Mouse (Mus musculus): ENCODE measurements around the gene Rhno1. TPM values are rescaled to one million over a fixed set of nuclear protein-coding genes. Genes with fewer than 3 reads are reported as not detected.

The Rhno1 gene
- total and polyA plus RNA-seq, 3 experiments = 46.8 to 137 (median 88.1) TPM

GRCm38 (mm10) chr6:128346782-128347181 is 15.9 kb downstream of the Rhno1 start:
- no peak for DNase-seq (ENCODE audit: low read depth, low spot score)
- Histone ChIP-seq H3K4me1 (ENCODE audit: control insufficient read depth in 1 of 2, insufficient read depth in 2 of 2, low read length in 2 of 2) (peaks cover 2 to 15% of the 10 kb centered on the region in 2 experiments; a peak in 2 of 4 replicates), H3K79me2 (ENCODE audit: control insufficient read depth, insufficient read depth, low read length, poor library complexity) (no peaks in the 10 kb centered on the region), H3K9ac (ENCODE audit: control insufficient read depth, low read depth, low read length, poor library complexity, severe bottlenecking) (no peak overlapping the region), H3K27ac (ENCODE audit: control insufficient read depth, low read depth, low read length) (no peak overlapping the region), H3K4me3 (ENCODE audit: control insufficient read depth in 1 of 2, insufficient read depth in 1 of 2, low read depth in 2 of 2, low read length in 2 of 2) (no peak overlapping the region), H3K27me3 (ENCODE audit: control insufficient read depth in 1 of 2, insufficient read depth in 2 of 2, low read length in 2 of 2) (no peaks in the 10 kb centered on the region), H3K36me3 (ENCODE audit: control insufficient read depth in 1 of 2, insufficient read depth in 2 of 2, low read length in 2 of 2) (peaks cover 0 to 13% of the 10 kb centered on the region in 2 experiments; a peak in 2 of 4 replicates), H3K9me3 (replicated peaks; ENCODE audit: insufficient read depth, low read length) (no peaks in the 10 kb centered on the region)
- TF ChIP-seq KAT2A (conservative IDR thresholded peaks at IDR 0.05; ENCODE audit: low read depth, low read length) (no peak), RCOR1 (IDR thresholded peaks at IDR 0.05; ENCODE audit: low read depth, low read length) (no peak), NELFE (IDR thresholded peaks at IDR 0.05; ENCODE audit: low read depth, low read length) (no peak), ETS1 (IDR thresholded peaks at IDR 0.05; ENCODE audit: low read depth, low read length) (no peak), SMC3 (IDR thresholded peaks at IDR 0.05; ENCODE audit: low read depth, low read length) (no peak), GABPA (IDR thresholded peaks at IDR 0.05; ENCODE audit: low read depth, low read length) (no peak), MEF2A (IDR thresholded peaks at IDR 0.05; ENCODE audit: extremely low read depth, insufficient replicate concordance, low read depth, low read length, poor library complexity, severe bottlenecking) (no peak), TAL1 (IDR thresholded peaks at IDR 0.05; ENCODE audit: low read length) (no peak), TCF12 (IDR thresholded peaks at IDR 0.05; ENCODE audit: low read depth, low read length) (no peak), TBP (IDR thresholded peaks at IDR 0.05; ENCODE audit: low read depth, low read length) (no peak), ZMIZ1 (IDR thresholded peaks at IDR 0.05; ENCODE audit: low read depth, low read length) (no peak), CHD2 (IDR thresholded peaks at IDR 0.05; ENCODE audit: low read length) (no peak), MAX (IDR thresholded peaks at IDR 0.05; ENCODE audit: low read length) (no peak), GATA1 (IDR thresholded peaks at IDR 0.05; ENCODE audit: low read depth, low read length) (no peak), UBTF (IDR thresholded peaks at IDR 0.05; ENCODE audit: borderline replicate concordance, insufficient read depth, low read depth, low read length) (no peak), E2F4 (IDR thresholded peaks at IDR 0.05; ENCODE audit: borderline replicate concordance, low read depth, low read length) (no peak), MXI1 (IDR thresholded peaks at IDR 0.05; ENCODE audit: low read depth, low read length) (no peak), ELF1 (IDR thresholded peaks at IDR 0.05; ENCODE audit: low read depth, low read length) (no peak)

GRCm38 (mm10) chr6:128345623-128346022 is 17.1 kb downstream of the Rhno1 start:
- H3K9ac ChIP-seq (ENCODE audit: control insufficient read depth, low read depth, low read length, poor library complexity, severe bottlenecking) = peak overlapping the region; percentile 11
- peaks cover 0 to 13% of the 10 kb centered on the region in 2 experiments; a peak in 2 of 4 replicates for H3K36me3 ChIP-seq (ENCODE audit: control insufficient read depth in 1 of 2, insufficient read depth in 2 of 2, low read length in 2 of 2)
- H3K79me2 ChIP-seq (ENCODE audit: control insufficient read depth, insufficient read depth, low read length, poor library complexity) = no peaks in the 10 kb centered on the region
- peak overlapping the region; percentile 36 for H3K27ac ChIP-seq (ENCODE audit: control insufficient read depth, low read depth, low read length)
- peak overlapping the region in 1 of 2 experiments; percentile 19; a peak in 2 of 4 replicates for H3K4me3 ChIP-seq (ENCODE audit: control insufficient read depth in 1 of 2, insufficient read depth in 1 of 2, low read depth in 2 of 2, low read length in 2 of 2)
- peak; percentile 82 for DNase-seq (ENCODE audit: low read depth, low spot score)
- H3K27me3 ChIP-seq (ENCODE audit: control insufficient read depth in 1 of 2, insufficient read depth in 2 of 2, low read length in 2 of 2) = no peaks in the 10 kb centered on the region
- H3K9me3 ChIP-seq (replicated peaks; ENCODE audit: insufficient read depth, low read length) = no peaks in the 10 kb centered on the region
- peaks cover 2 to 15% of the 10 kb centered on the region in 2 experiments; a peak in 2 of 4 replicates for H3K4me1 ChIP-seq (ENCODE audit: control insufficient read depth in 1 of 2, insufficient read depth in 2 of 2, low read length in 2 of 2)
- TF ChIP-seq HCFC1 (IDR thresholded peaks at IDR 0.05; ENCODE audit: low read depth, low read length) (no peak), MAX (IDR thresholded peaks at IDR 0.05; ENCODE audit: low read length) (no peak), POLR2AphosphoS2 (IDR thresholded peaks at IDR 0.05; ENCODE audit: low read length) (no peak), MEF2A (IDR thresholded peaks at IDR 0.05; ENCODE audit: extremely low read depth, insufficient replicate concordance, low read depth, low read length, poor library complexity, severe bottlenecking) (no peak), NELFE (IDR thresholded peaks at IDR 0.05; ENCODE audit: low read depth, low read length) (no peak), UBTF (IDR thresholded peaks at IDR 0.05; ENCODE audit: borderline replicate concordance, insufficient read depth, low read depth, low read length) (no peak), USF1 (IDR thresholded peaks at IDR 0.05; ENCODE audit: low read depth, low read length) (no peak), ZMIZ1 (IDR thresholded peaks at IDR 0.05; ENCODE audit: low read depth, low read length) (no peak), ZC3H11A (IDR thresholded peaks at IDR 0.05; ENCODE audit: low read depth, low read length) (no peak), GATA1 (IDR thresholded peaks at IDR 0.05; ENCODE audit: low read depth, low read length) (peak; percentile 62), CHD1 (IDR thresholded peaks at IDR 0.05; ENCODE audit: low read depth, low read length) (no peak), TCF12 (IDR thresholded peaks at IDR 0.05; ENCODE audit: low read depth, low read length) (peak; percentile 75), SIN3A (IDR thresholded peaks at IDR 0.05; ENCODE audit: low read length) (peak; percentile 68), TBP (IDR thresholded peaks at IDR 0.05; ENCODE audit: low read depth, low read length) (0 out of 2 replicates have a peak, but pooled peaks have one; percentile 29), SMC3 (IDR thresholded peaks at IDR 0.05; ENCODE audit: low read depth, low read length) (no peak), BHLHE40 (IDR thresholded peaks at IDR 0.05; ENCODE audit: borderline replicate concordance, low read depth, low read length) (no peak), USF2 (IDR thresholded peaks at IDR 0.05; ENCODE audit: borderline replicate concordance in 1 of 2, insufficient read depth in 1 of 2, low read depth in 1 of 2, low read length in 2 of 2) (no peak), MYB (IDR thresholded peaks at IDR 0.05; ENCODE audit: low read depth, low read length) (no peak), ZNF384 (IDR thresholded peaks at IDR 0.05; ENCODE audit: low read depth, low read length) (no peak), KAT2A (conservative IDR thresholded peaks at IDR 0.05; ENCODE audit: low read depth, low read length) (no peak), CTCF (IDR thresholded peaks at IDR 0.05 in 2 of 3, conservative IDR thresholded peaks at IDR 0.05 in 1 of 3; ENCODE audit: control insufficient read depth in 1 of 3, insufficient read depth in 1 of 3, low read depth in 2 of 3, low read length in 3 of 3, poor library complexity in 1 of 3, severe bottlenecking in 1 of 3) (no peak), E2F4 (IDR thresholded peaks at IDR 0.05; ENCODE audit: borderline replicate concordance, low read depth, low read length) (no peak), RCOR1 (IDR thresholded peaks at IDR 0.05; ENCODE audit: low read depth, low read length) (peak; percentile 96), TAL1 (IDR thresholded peaks at IDR 0.05; ENCODE audit: low read length) (peak; percentile 58)

Measured in MEL (cell line).